Mouse (Mus musculus) midbrain, embryonic 15.5 days (tissue): Measurements from ENCODE around the gene Mboat1. TPM values are rescaled to one million over a fixed set of nuclear protein-coding genes. Genes with fewer than 3 reads are reported as not detected.

ENCODE experiments used
- ATAC-seq: fragments of 200-750 bp; cut with Nextera tagmentation; replicated peaks from 2 replicates; pipeline ENCODE4 v1.8.0; 2017; ENCODE audit warnings: moderate TSS enrichment
- H3K27ac ChIP-seq: fragments of 300-500 bp; sonication (generic); 2 replicates; pipeline ENCODE4 v1.5.1; 2015; ENCODE audit warnings: mild to moderate bottlenecking, inconsistent platforms
- H3K27me3 ChIP-seq: fragments of 300-500 bp; sonication (generic); replicated peaks from 2 replicates; pipeline ENCODE4 v1.6.1; 2015; ENCODE audit warnings: inconsistent platforms
- H3K36me3 ChIP-seq: fragments of 300-500 bp; sonication (generic); replicated peaks from 2 replicates; pipeline ENCODE4 v1.6.1; 2015; ENCODE audit warnings: inconsistent platforms
- H3K4me1 ChIP-seq: fragments of 300-500 bp; sonication (generic); 2 replicates; pipeline ENCODE4 v1.6.1; 2015; ENCODE audit warnings: inconsistent platforms
- H3K4me2 ChIP-seq: fragments of 300-500 bp; sonication (generic); 2 replicates; pipeline ENCODE4 v1.6.1; 2015; ENCODE audit warnings: inconsistent platforms, mild to moderate bottlenecking, moderate library complexity
- H3K4me3 ChIP-seq: fragments of 300-500 bp; sonication (generic); 2 replicates; pipeline ENCODE4 v1.5.1; 2015; ENCODE audit warnings: mild to moderate bottlenecking, inconsistent platforms
- H3K9ac ChIP-seq: fragments of 300-500 bp; sonication (generic); 2 replicates; pipeline ENCODE4 v1.6.1; 2015; ENCODE audit warnings: mild to moderate bottlenecking, inconsistent platforms
- H3K9me3 ChIP-seq: fragments of 300-500 bp; sonication (generic); 2 replicates; pipeline ENCODE4 v1.6.1; 2016; ENCODE audit warnings: inconsistent platforms
- WGBS: fragments of 180-500 bp; shearing (Covaris S2); methylation state at CpG from one replicate; pipeline ENCODE4 v1.1.7; 2015; ENCODE audit warnings: mixed read lengths; 5-methylcytosine and 5-hydroxymethylcytosine counted together
- polyA plus RNA-seq: library from polyadenylated mRNA; unstranded; fragments of >200 nt; fragmentation: Nextera tagmentation; extraction: Ambion mirVana; gene quantifications from 2 replicates; pipeline ENCODE4 v1.2.1, GENCODE M21; 2015

Gene Mboat1
- polyA plus RNA-seq, 1 experiment from 2014 or later: 2.5 TPM

- Histone ChIP-seq H3K9me3 (no peaks in the 10 kb centered on the region), H3K36me3 (no peaks in the 10 kb centered on the region), H3K4me1 (peaks cover 2% of the 10 kb centered on the region; the same call in 1 of the 2 replicates), H3K9ac (no peak overlapping the region), H3K27me3 (no peaks in the 10 kb centered on the region), H3K27ac (no peak overlapping the region), H3K4me3 (no peak overlapping the region), H3K4me2 (no peak overlapping the region)
- WGBS: 54% methylated on average over 10 of the region's 10 CpGs
- no peak for ATAC-seq
These were observed 122.5 kb downstream of the Mboat1 start for GRCm38 (mm10) chr13:30258802-30259201.

- no peaks in the 10 kb centered on the region for H3K36me3 ChIP-seq
- H3K27me3 ChIP-seq: no peaks in the 10 kb centered on the region
- ATAC-seq: no peak; the same call in 1 of the 2 replicates
- no peak overlapping the region for H3K4me2 ChIP-seq
- WGBS: 94% methylated on average over 9 of the region's 9 CpGs
- no peak overlapping the region for H3K4me3 ChIP-seq
- H3K9ac ChIP-seq: no peak overlapping the region
- no peaks in the 10 kb centered on the region for H3K9me3 ChIP-seq
- H3K27ac ChIP-seq: no peak overlapping the region
- no peaks in the 10 kb centered on the region for H3K4me1 ChIP-seq
These were observed 123.0 kb downstream of the Mboat1 start for GRCm38 (mm10) chr13:30259326-30259725.

- Histone ChIP-seq H3K4me1 (no peaks in the 10 kb centered on the region), H3K4me3 (no peak overlapping the region), H3K27ac (no peak overlapping the region), H3K27me3 (no peaks in the 10 kb centered on the region), H3K9me3 (no peaks in the 10 kb centered on the region), H3K36me3 (no peaks in the 10 kb centered on the region), H3K4me2 (no peak overlapping the region), H3K9ac (no peak overlapping the region)
- ATAC-seq: peak; percentile 82
- WGBS: 12% methylated on average over 8 of the region's 8 CpGs
These were observed 123.7 kb downstream of the Mboat1 start for GRCm38 (mm10) chr13:30259912-30260560.

- H3K4me3 ChIP-seq: no peak overlapping the region
- H3K27ac ChIP-seq: no peak overlapping the region
- WGBS: 79% methylated on average over 2 of the region's 2 CpGs
- no peak for ATAC-seq
- no peaks in the 10 kb centered on the region for H3K27me3 ChIP-seq
- H3K9me3 ChIP-seq: no peaks in the 10 kb centered on the region
- no peaks in the 10 kb centered on the region for H3K4me1 ChIP-seq
- no peak overlapping the region for H3K9ac ChIP-seq
- H3K4me2 ChIP-seq: no peak overlapping the region
- no peaks in the 10 kb centered on the region for H3K36me3 ChIP-seq
These were observed 127.4 kb downstream of the Mboat1 start for GRCm38 (mm10) chr13:30263681-30264080.

GRCm38 (mm10) chr13:30264303-30264702 lies 128.0 kb downstream of the Mboat1 start:
- no peak overlapping the region for H3K4me2 ChIP-seq
- no peaks in the 10 kb centered on the region for H3K4me1 ChIP-seq
- no peak overlapping the region for H3K27ac ChIP-seq
- no peak for ATAC-seq
- WGBS: 78% methylated on average over 12 of the region's 12 CpGs
- H3K9ac ChIP-seq: no peak overlapping the region
- H3K9me3 ChIP-seq: no peaks in the 10 kb centered on the region
- no peak overlapping the region for H3K4me3 ChIP-seq
- H3K36me3 ChIP-seq: no peaks in the 10 kb centered on the region
- no peaks in the 10 kb centered on the region for H3K27me3 ChIP-seq

- Histone ChIP-seq H3K27ac (no peak overlapping the region), H3K27me3 (no peaks in the 10 kb centered on the region), H3K9me3 (no peaks in the 10 kb centered on the region), H3K4me1 (no peaks in the 10 kb centered on the region), H3K9ac (no peak overlapping the region), H3K4me3 (no peak overlapping the region), H3K36me3 (no peaks in the 10 kb centered on the region), H3K4me2 (no peak overlapping the region)
- no peak for ATAC-seq
- 56% methylated on average over 5 of the region's 5 CpGs for WGBS
These were observed 128.5 kb downstream of the Mboat1 start for GRCm38 (mm10) chr13:30264765-30265164.

GRCm38 (mm10) chr13:30266036-30266435 lies 129.7 kb downstream of the Mboat1 start:
- H3K36me3 ChIP-seq: no peaks in the 10 kb centered on the region
- H3K27ac ChIP-seq: no peak overlapping the region
- no peak overlapping the region for H3K4me3 ChIP-seq
- H3K9me3 ChIP-seq: no peaks in the 10 kb centered on the region
- no peak overlapping the region for H3K9ac ChIP-seq
- WGBS: 93% methylated on average over 11 of the region's 11 CpGs
- ATAC-seq: no peak
- H3K27me3 ChIP-seq: no peaks in the 10 kb centered on the region
- no peak overlapping the region for H3K4me2 ChIP-seq
- no peaks in the 10 kb centered on the region for H3K4me1 ChIP-seq

GRCm38 (mm10) chr13:30272040-30272686 lies 135.9 kb downstream of the Mboat1 start:
- Histone ChIP-seq H3K36me3 (no peaks in the 10 kb centered on the region), H3K9ac (no peak overlapping the region), H3K27me3 (no peaks in the 10 kb centered on the region), H3K4me2 (no peak overlapping the region), H3K27ac (no peak overlapping the region), H3K9me3 (no peaks in the 10 kb centered on the region), H3K4me1 (no peaks in the 10 kb centered on the region), H3K4me3 (no peak overlapping the region)
- ATAC-seq: peak; percentile 84
- whole genome bisulfite sequencing: 19% methylated on average over 6 of the region's 6 CpGs

Other genes starting within 250 kb of the Mboat1 start
- 4.7 and 4.9 TPM in 2 replicates for gene E2f3, start 150.4 kb upstream of the Mboat1 start, polyA plus RNA-seq
- gene Agtr1a, start 200.0 kb downstream of the Mboat1 start, polyA plus RNA-seq: 0.40 and 0.59 TPM in 2 replicates